Mouse (Mus musculus): ENCODE measurements around the gene Hk2.

DNA sequence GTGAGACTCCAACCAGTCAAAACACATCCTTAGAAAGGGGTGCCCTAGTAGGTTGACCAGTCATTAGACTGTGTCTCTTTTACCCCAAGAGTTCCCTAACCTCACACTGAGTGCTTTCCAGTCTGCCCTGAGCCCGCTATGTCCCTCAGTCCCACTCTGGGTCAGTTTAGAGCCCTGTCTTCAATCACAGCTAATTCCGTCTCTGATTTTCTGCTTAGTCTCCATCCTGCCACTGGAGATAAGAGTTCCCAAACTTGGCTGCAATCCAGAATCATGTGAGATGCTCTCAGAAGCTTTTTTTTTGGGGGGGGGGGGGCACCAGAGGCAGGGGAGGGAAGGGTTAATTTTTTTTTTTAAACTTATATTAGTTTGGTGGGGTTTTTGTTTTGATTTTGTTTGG is 11.5 kb downstream of the Hk2 start:
- TF ChIP-seq POLR2A (IDR thresholded peaks at IDR 0.05; ENCODE audit: insufficient read length, low read depth) (no peak), E2F4 (IDR thresholded peaks at IDR 0.05; ENCODE audit: insufficient read depth) (no peak), CEBPB (IDR thresholded peaks at IDR 0.05; ENCODE audit: insufficient read depth, poor library complexity, severe bottlenecking) (no peak), POLR2AphosphoS2 (IDR thresholded peaks at IDR 0.05; ENCODE audit: insufficient read length, low read depth) (no peak), MAX (IDR thresholded peaks at IDR 0.05; ENCODE audit: low read depth) (no peak), MYOD1 (IDR thresholded peaks at IDR 0.05; ENCODE audit: control insufficient read depth in 1 of 3, insufficient read length in 2 of 3, low read depth in 2 of 3) (no peak), MYOG (IDR thresholded peaks at IDR 0.05; ENCODE audit: control insufficient read depth in 1 of 3, insufficient read depth in 1 of 3, insufficient read length in 2 of 3, low read depth in 2 of 3) (no peak), TCF12 (IDR thresholded peaks at IDR 0.05; ENCODE audit: insufficient read depth, poor library complexity, severe bottlenecking) (no peak), USF1 (IDR thresholded peaks at IDR 0.05; ENCODE audit: low read depth) (no peak), SRF (IDR thresholded peaks at IDR 0.05; ENCODE audit: control insufficient read depth, insufficient read length, low read depth) (no peak), REST (IDR thresholded peaks at IDR 0.05; ENCODE audit: insufficient read depth, insufficient read length) (no peak), TCF3 (IDR thresholded peaks at IDR 0.05; ENCODE audit: insufficient read length, low read depth) (no peak)

Measured in myocyte (in vitro differentiated cells).